Mouse (Mus musculus) lung, adult 2 months (tissue): ENCODE measurements around the gene Pfkl.

Experiments
- CTCF ChIP-seq: fragments of 200-500 bp; IDR thresholded peaks from 2 replicates; pipeline ENCODE4 v1.5.1; 2011; ENCODE audit warnings: mild to moderate bottlenecking, low read length, control low read depth; ENCODE audit not compliant: insufficient read depth
- POLR2A ChIP-seq: fragments of 200-500 bp; IDR thresholded peaks from 2 replicates; pipeline ENCODE4 v1.6.1; 2011; ENCODE audit warnings: low read depth, mild to moderate bottlenecking, control low read depth, low read length, borderline replicate concordance; ENCODE audit errors: extremely low read depth

DNA sequence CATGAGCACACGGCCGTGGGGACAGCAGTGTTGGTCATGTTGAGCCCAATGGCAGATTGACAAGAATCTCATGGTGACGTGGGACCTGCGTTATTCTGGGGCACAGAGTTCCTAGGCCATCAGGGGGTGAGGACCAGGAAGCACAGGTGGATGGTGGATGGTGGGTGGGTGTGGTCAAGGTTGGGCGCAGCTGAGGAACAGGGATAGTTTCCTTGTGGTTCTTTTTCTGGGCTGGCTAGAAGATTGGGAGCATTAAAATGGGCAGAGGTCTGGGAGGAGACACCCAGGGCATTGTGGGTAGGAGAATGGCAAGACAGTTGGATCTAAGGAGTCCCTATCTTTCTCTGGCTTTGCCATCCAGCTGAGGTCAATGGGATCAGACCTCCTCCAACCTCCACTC is 31.8 kb upstream of the Pfkl start, which contains the start of gene Dnmt3l:
- TF ChIP-seq CTCF = no peak
- no peak for TF ChIP-seq POLR2A
